Mouse (Mus musculus) midbrain, embryonic 14.5 days (tissue): ENCODE results near the gene Mdfi. TPM values are rescaled to one million over a fixed set of nuclear protein-coding genes. Genes with fewer than 3 reads are reported as not detected.

ENCODE experiments used
- ATAC-seq: fragments of 200-750 bp; cut with Nextera tagmentation; 2 replicates; pipeline ENCODE4 v1.8.0; 2017; ENCODE audit warnings: moderate number of reproducible peaks, moderate library complexity; ENCODE audit not compliant: low FRiP score, low TSS enrichment
- DNase-seq: peaks from one replicate; pipeline ENCODE4 v3.0.0-alpha.2; 2015
- H3K27ac ChIP-seq: fragments of 300-500 bp; sonication (generic); replicated peaks from 2 replicates; pipeline ENCODE4 v1.5.1; 2014; ENCODE audit warnings: mild to moderate bottlenecking, low read depth, low read length, moderate library complexity
- H3K27me3 ChIP-seq: fragments of 300-500 bp; sonication (generic); 2 replicates; pipeline ENCODE4 v1.6.1; 2014; ENCODE audit warnings: low read length, control low read depth, mixed read lengths; ENCODE audit not compliant: control insufficient read depth, insufficient read depth
- H3K36me3 ChIP-seq: fragments of 300-500 bp; sonication (generic); 2 replicates; pipeline ENCODE4 v1.6.1; 2014; ENCODE audit warnings: low read length, control low read depth; ENCODE audit not compliant: control insufficient read depth, insufficient read depth
- H3K4me1 ChIP-seq: fragments of 300-500 bp; sonication (generic); 2 replicates; pipeline ENCODE4 v1.6.1; 2014; ENCODE audit warnings: mild to moderate bottlenecking, antibody characterized with exemption, low read length, control low read depth; ENCODE audit not compliant: control insufficient read depth, insufficient read depth
- H3K4me2 ChIP-seq: fragments of 300-500 bp; sonication (generic); 2 replicates; pipeline ENCODE4 v1.6.1; 2014; ENCODE audit warnings: mild to moderate bottlenecking, low read length, moderate library complexity
- H3K4me3 ChIP-seq: fragments of 300-500 bp; sonication (generic); replicated peaks from 2 replicates; pipeline ENCODE4 v1.5.1; 2014; ENCODE audit warnings: low read depth, low read length
- H3K9ac ChIP-seq: fragments of 300-500 bp; sonication (generic); replicated peaks from 2 replicates; pipeline ENCODE4 v1.6.1; 2014; ENCODE audit warnings: mild to moderate bottlenecking, low read length, moderate library complexity
- H3K9me3 ChIP-seq: fragments of 300-500 bp; sonication (generic); 2 replicates; pipeline ENCODE4 v1.6.1; 2016; ENCODE audit warnings: low read length, control low read depth, mixed read lengths; ENCODE audit not compliant: control insufficient read depth
- WGBS: fragments of 180-500 bp; shearing (Covaris S2); extraction: QIAGEN DNeasy Blood & Tissue Kit; methylation state at CpG from one replicate; pipeline ENCODE4 v1.1.7; 2014; 5-methylcytosine and 5-hydroxymethylcytosine counted together
- polyA plus RNA-seq: library from polyadenylated mRNA; unstranded; fragments of >200 nt; fragmentation: Nextera tagmentation; extraction: Ambion mirVana; gene quantifications from 2 replicates; pipeline ENCODE4 v1.2.1, GENCODE M21; 2014

Mdfi gene
- 8.3 and 8.4 TPM in 2 replicates for polyA plus RNA-seq

GRCm38 (mm10) chr17:47834482-47834767 lies at the start of gene Mdfi:
TSS of gene Mdfi (minus strand) at chr17:47834691.
- no peak for ATAC-seq
- peak within 1 kb of the TSS; percentile 20; the same call in 1 of the 2 replicates for H3K9ac ChIP-seq

GRCm38 (mm10) chr17:47883099-47883498 lies 48.6 kb upstream of the Mdfi start:
- Histone ChIP-seq H3K27me3 (no peaks in the 10 kb centered on the region), H3K9me3 (no peaks in the 10 kb centered on the region), H3K9ac (no peak overlapping the region), H3K4me1 (peaks cover 28% of the 10 kb centered on the region), H3K4me3 (no peak overlapping the region), H3K36me3 (no peaks in the 10 kb centered on the region), H3K27ac (no peak overlapping the region), H3K4me2 (no peak overlapping the region)
- DNase-seq (no peak), ATAC-seq (no peak)
- WGBS: 82% methylated on average over 5 of the region's 5 CpGs

More at GRCm38 (mm10) chr17:47834482-47834767, at the start of gene Mdfi:
- 5% methylated on average over 18 of the region's 18 CpGs for WGBS
- DNase-seq: no peak
- H3K36me3 ChIP-seq: no peaks in the 10 kb centered on the region
- peak within 1 kb of the TSS; percentile 50 for H3K4me3 ChIP-seq
- H3K4me1 ChIP-seq: peaks cover 15% of the 10 kb centered on the region; the same call in 1 of the 2 replicates
- peaks cover 34% of the 10 kb centered on the region for H3K27me3 ChIP-seq
- peak within 1 kb of the TSS; percentile 88 for H3K4me2 ChIP-seq
- H3K27ac ChIP-seq: no peak within 1 kb of the TSS
- no peaks in the 10 kb centered on the region for H3K9me3 ChIP-seq

GRCm38 (mm10) chr17:47881330-47881729 lies 46.8 kb upstream of the Mdfi start:
- no peaks in the 10 kb centered on the region for H3K27me3 ChIP-seq
- 60% methylated on average over 13 of the region's 13 CpGs for WGBS
- ATAC-seq: no peak
- no peaks in the 10 kb centered on the region for H3K36me3 ChIP-seq
- no peak overlapping the region for H3K4me3 ChIP-seq
- peaks cover 35% of the 10 kb centered on the region for H3K4me1 ChIP-seq
- no peak for DNase-seq
- H3K9me3 ChIP-seq: no peaks in the 10 kb centered on the region
- H3K9ac ChIP-seq: no peak overlapping the region
- H3K27ac ChIP-seq: no peak overlapping the region
- H3K4me2 ChIP-seq: no peak overlapping the region

- ATAC-seq (no peak; the same call in 1 of the 2 replicates), DNase-seq (no peak)
- Histone ChIP-seq H3K9ac (peak overlapping the region; percentile 41; the same call in 1 of the 2 replicates), H3K4me1 (peaks cover 39% of the 10 kb centered on the region), H3K36me3 (peaks cover 14% of the 10 kb centered on the region), H3K27me3 (no peaks in the 10 kb centered on the region), H3K27ac (peak overlapping the region; percentile 79), H3K4me2 (peak overlapping the region; percentile 69), H3K9me3 (no peaks in the 10 kb centered on the region), H3K4me3 (peak overlapping the region; percentile 41; the same call in 1 of the 2 replicates)
- 25% methylated on average over 3 of the region's 3 CpGs for WGBS
These were observed 44.7 kb upstream of the Mdfi start for GRCm38 (mm10) chr17:47879207-47879606.

- Histone ChIP-seq H3K4me3 (peak overlapping the region; percentile 41), H3K27ac (peak overlapping the region; percentile 79), H3K4me1 (peaks cover 46% of the 10 kb centered on the region), H3K27me3 (no peaks in the 10 kb centered on the region), H3K9me3 (no peaks in the 10 kb centered on the region), H3K4me2 (peak overlapping the region; percentile 69), H3K36me3 (peaks cover 17% of the 10 kb centered on the region), H3K9ac (peak overlapping the region; percentile 41)
- ATAC-seq: peak; percentile 36
- WGBS: 6% methylated on average over 35 of the region's 35 CpGs
- peak; percentile 81 for DNase-seq
These were observed 44.0 kb upstream of the Mdfi start for GRCm38 (mm10) chr17:47878378-47879089.

GRCm38 (mm10) chr17:47877715-47878377 lies 43.4 kb upstream of the Mdfi start:
- Histone ChIP-seq H3K9ac (peak overlapping the region; percentile 41), H3K27ac (peak overlapping the region; percentile 79), H3K4me1 (peaks cover 52% of the 10 kb centered on the region), H3K4me2 (peak overlapping the region; percentile 69), H3K9me3 (no peaks in the 10 kb centered on the region), H3K4me3 (peak overlapping the region; percentile 41), H3K36me3 (peaks cover 17% of the 10 kb centered on the region), H3K27me3 (no peaks in the 10 kb centered on the region)
- DNase-seq (no peak), ATAC-seq (peak; percentile 15)
- WGBS: 18% methylated on average over 10 of the region's 10 CpGs

GRCm38 (mm10) chr17:47876776-47877714 lies 42.6 kb upstream of the Mdfi start:
- peak overlapping the region; percentile 69 for H3K4me2 ChIP-seq
- H3K4me3 ChIP-seq: peak overlapping the region; percentile 41
- H3K9ac ChIP-seq: peak overlapping the region; percentile 41
- peak; percentile 77 for DNase-seq
- peaks cover 17% of the 10 kb centered on the region for H3K36me3 ChIP-seq
- H3K9me3 ChIP-seq: no peaks in the 10 kb centered on the region
- WGBS: 7% methylated on average over 26 of the region's 26 CpGs
- no peaks in the 10 kb centered on the region for H3K27me3 ChIP-seq
- peak overlapping the region; percentile 79 for H3K27ac ChIP-seq
- peak; percentile 42; the same call in 1 of the 2 replicates for ATAC-seq
- peaks cover 59% of the 10 kb centered on the region for H3K4me1 ChIP-seq

- H3K36me3 ChIP-seq: peaks cover 42% of the 10 kb centered on the region
- H3K4me3 ChIP-seq: no peak overlapping the region
- ATAC-seq (peak; percentile 28; the same call in 1 of the 2 replicates), DNase-seq (peak; percentile 85)
- H3K4me2 ChIP-seq: peak overlapping the region; percentile 29; the same call in 1 of the 2 replicates
- H3K4me1 ChIP-seq: peaks cover 53% of the 10 kb centered on the region
- WGBS: 12% methylated on average over 9 of the region's 9 CpGs
- H3K9ac ChIP-seq: no peak overlapping the region
- no peaks in the 10 kb centered on the region for H3K9me3 ChIP-seq
- H3K27ac ChIP-seq: peak overlapping the region; percentile 87
- H3K27me3 ChIP-seq: no peaks in the 10 kb centered on the region
These were observed 38.9 kb upstream of the Mdfi start for GRCm38 (mm10) chr17:47873341-47873791.
